Mouse (Mus musculus) heart, adult 2 months (tissue): ENCODE results near the gene Polr2f.

Source experiments
- CTCF ChIP-seq: fragments of 200-600 bp; IDR thresholded peaks from 2 replicates; pipeline ENCODE4 v1.8.1; 2022; ENCODE audit warnings: antibody characterized with exemption, mild to moderate bottlenecking, moderate library complexity
- EP300 ChIP-seq: fragments of 200-500 bp; IDR thresholded peaks from 2 replicates; pipeline ENCODE4 v1.6.1; 2011; ENCODE audit warnings: low read depth, low read length, control low read depth; ENCODE audit not compliant: insufficient read depth
- POLR2A ChIP-seq: fragments of 200-500 bp; IDR thresholded peaks from 2 replicates; pipeline ENCODE4 v1.6.1; 2011; ENCODE audit warnings: mild to moderate bottlenecking, low read depth, low read length, control low read depth; ENCODE audit not compliant: insufficient read depth

DNA sequence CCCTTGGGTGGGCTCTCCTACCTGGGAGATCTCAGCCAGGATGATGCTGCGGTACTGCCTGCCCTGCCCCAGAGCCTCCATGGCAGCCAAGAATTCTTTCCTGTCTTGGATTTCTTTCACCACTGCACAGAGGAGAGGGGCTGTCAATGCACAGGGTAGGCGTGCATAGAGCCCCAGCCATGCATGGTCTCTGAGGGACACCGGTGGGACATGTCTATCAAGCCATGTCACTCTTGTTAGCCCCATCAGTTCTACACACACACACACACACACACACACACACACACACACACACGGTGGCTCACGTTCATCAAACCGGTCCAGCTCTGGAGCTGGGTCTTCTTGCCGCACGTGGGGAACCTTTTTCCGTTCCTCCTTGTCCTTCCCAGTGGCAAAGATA, 5.5 kb upstream of the Polr2f start:
- TF ChIP-seq POLR2A (no peak), EP300 (no peak), CTCF (no peak)
